Mouse (Mus musculus) CH12.LX (cell line): ENCODE data around the gene Pphln1.

Experiments used
- CTCF ChIP-seq, 2 experiments: IDR thresholded peaks in 1 of 2; conservative IDR thresholded peaks in 1 of 2; 2 replicates each; pipeline ENCODE4 v1.5.1; 2011 to 2012; ENCODE audit warnings: low read depth in 2 of 2, low read length in 2 of 2, improper control_type of control experiment in 1 of 2, inconsistent platforms in 1 of 2, mild to moderate bottlenecking in 1 of 2, moderate library complexity in 1 of 2
- POLR2A ChIP-seq: IDR thresholded peaks from 2 replicates; pipeline ENCODE4 v1.6.1; 2011; ENCODE audit warnings: low read depth, mild to moderate bottlenecking, improper control_type of control experiment, low read length
- SIN3A ChIP-seq: IDR thresholded peaks from 2 replicates; pipeline ENCODE4 v1.6.1; 2012; ENCODE audit warnings: low read length, improper control_type of control experiment, inconsistent platforms

GRCm38 (mm10) chr15:93503201-93503745 is 105.1 kb downstream of the Pphln1 start:
- TF ChIP-seq POLR2A, result no peak
- TF ChIP-seq CTCF (conservative IDR thresholded peaks at IDR 0.05 in 1 of 2, IDR thresholded peaks at IDR 0.05 in 1 of 2; ENCODE audit: low read depth in 2 of 2, low read length in 2 of 2), result no peak
- no peak for TF ChIP-seq SIN3A
